Mouse (Mus musculus): ENCODE measurements around the gene Slc4a3. TPM values are rescaled to one million over a fixed set of nuclear protein-coding genes. Genes with fewer than 3 reads are reported as not detected.
A peak's percentile ranks its signal among the peaks of the same experiment; 100 is the strongest.

Slc4a3 gene
- polyA plus RNA-seq, 1 experiment from 2014 or later, result 18.0 TPM

DNA sequence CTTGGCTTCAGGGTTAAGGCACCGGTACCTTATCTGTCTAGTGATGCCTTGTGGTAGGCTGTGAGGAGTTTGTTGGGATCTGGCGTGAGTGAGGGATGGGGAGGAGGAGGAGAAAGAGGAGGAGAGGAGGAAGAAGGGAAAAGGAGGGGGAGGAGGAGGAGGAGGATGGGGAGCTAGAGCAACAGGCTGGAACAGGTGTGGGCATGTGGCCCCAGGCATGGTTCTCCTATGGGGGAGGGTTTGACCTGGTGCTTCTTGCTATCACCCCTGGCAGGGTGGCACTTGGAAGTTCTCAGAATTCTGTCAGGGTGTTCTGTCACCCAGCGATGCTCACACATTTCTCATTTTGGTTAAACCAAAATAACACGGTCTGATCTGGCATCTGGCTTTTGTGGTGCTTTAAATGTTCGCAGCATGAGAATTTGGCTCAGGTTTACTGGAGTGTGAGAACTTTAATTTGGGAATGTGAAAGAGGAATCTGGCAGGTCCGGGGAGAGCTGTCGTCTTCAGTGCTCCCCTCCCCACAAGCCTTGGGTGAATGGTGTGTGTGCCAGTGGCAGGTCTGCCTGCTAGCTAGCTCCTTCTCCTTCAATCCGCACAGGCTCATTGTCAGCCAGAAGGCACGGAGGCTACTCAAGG is 10.2 kb downstream of the Slc4a3 start:
- Histone ChIP-seq H3K27ac (replicated peaks) (no peak overlapping the region), H3K36me3 (replicated peaks) (peaks cover 70% of the 10 kb centered on the region), H3K27me3 (replicated peaks; ENCODE audit: low read depth, poor library complexity, severe bottlenecking) (no peaks in the 10 kb centered on the region), H3K4me1 (peaks cover 21% of the 10 kb centered on the region), H3K9me3 (no peaks in the 10 kb centered on the region), H3K4me3 (no peak overlapping the region)
- DNase-seq (ENCODE audit: low spot score), result no peak
- 88% methylated on average over 9 of the region's 9 CpGs for WGBS

DNA sequence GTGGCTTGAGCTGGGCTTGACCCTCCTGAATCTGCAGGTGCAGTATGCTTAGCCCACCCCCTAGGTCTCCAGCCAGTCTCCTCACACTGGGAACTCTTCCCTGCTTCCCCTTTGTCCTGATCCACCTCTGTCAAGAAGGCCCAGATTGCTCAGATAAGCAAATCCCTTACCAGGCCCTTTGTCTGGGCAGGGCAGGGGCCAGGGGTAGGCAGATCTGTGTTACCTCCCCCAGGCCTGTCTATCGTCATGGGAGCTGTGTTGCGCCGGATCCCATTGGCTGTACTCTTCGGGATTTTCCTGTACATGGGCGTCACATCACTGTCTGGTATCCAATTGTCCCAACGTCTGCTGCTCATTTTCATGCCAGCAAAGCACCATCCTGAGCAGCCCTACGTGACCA is 11.0 kb downstream of the Slc4a3 start:
- Histone ChIP-seq H3K4me1 (peaks cover 21% of the 10 kb centered on the region), H3K4me3 (no peak overlapping the region), H3K27me3 (replicated peaks; ENCODE audit: low read depth, poor library complexity, severe bottlenecking) (no peaks in the 10 kb centered on the region), H3K27ac (replicated peaks) (no peak overlapping the region), H3K9me3 (no peaks in the 10 kb centered on the region), H3K36me3 (replicated peaks) (peaks cover 62% of the 10 kb centered on the region)
- 91% methylated on average over 7 of the region's 7 CpGs for WGBS
- no peak for DNase-seq (ENCODE audit: low spot score)

- Histone ChIP-seq H3K4me3 (no peak overlapping the region), H3K4me1 (peaks cover 21% of the 10 kb centered on the region), H3K27me3 (replicated peaks; ENCODE audit: low read depth, poor library complexity, severe bottlenecking) (no peaks in the 10 kb centered on the region), H3K36me3 (replicated peaks) (peaks cover 46% of the 10 kb centered on the region), H3K9me3 (no peaks in the 10 kb centered on the region), H3K27ac (replicated peaks) (peak overlapping the region; percentile 73)
- 85% methylated on average over 18 of the region's 18 CpGs for WGBS
- DNase-seq (ENCODE audit: low spot score), result no peak
Observed at GRCm38 (mm10) chr1:75558388-75559178, 12.5 kb downstream of the Slc4a3 start.

- peak overlapping the region; percentile 43 for H3K4me3 ChIP-seq
- peaks cover 39% of the 10 kb centered on the region for H3K36me3 ChIP-seq (replicated peaks)
- peak overlapping the region; percentile 73 for H3K27ac ChIP-seq (replicated peaks)
- DNase-seq (ENCODE audit: low spot score), result peak; percentile 95
- no peaks in the 10 kb centered on the region for H3K9me3 ChIP-seq
- 9% methylated on average over 17 of the region's 17 CpGs for WGBS
- H3K27me3 ChIP-seq (replicated peaks; ENCODE audit: low read depth, poor library complexity, severe bottlenecking), result no peaks in the 10 kb centered on the region
- H3K4me1 ChIP-seq, result peaks cover 21% of the 10 kb centered on the region
Observed at GRCm38 (mm10) chr1:75559212-75559925, 13.3 kb downstream of the Slc4a3 start.

DNA sequence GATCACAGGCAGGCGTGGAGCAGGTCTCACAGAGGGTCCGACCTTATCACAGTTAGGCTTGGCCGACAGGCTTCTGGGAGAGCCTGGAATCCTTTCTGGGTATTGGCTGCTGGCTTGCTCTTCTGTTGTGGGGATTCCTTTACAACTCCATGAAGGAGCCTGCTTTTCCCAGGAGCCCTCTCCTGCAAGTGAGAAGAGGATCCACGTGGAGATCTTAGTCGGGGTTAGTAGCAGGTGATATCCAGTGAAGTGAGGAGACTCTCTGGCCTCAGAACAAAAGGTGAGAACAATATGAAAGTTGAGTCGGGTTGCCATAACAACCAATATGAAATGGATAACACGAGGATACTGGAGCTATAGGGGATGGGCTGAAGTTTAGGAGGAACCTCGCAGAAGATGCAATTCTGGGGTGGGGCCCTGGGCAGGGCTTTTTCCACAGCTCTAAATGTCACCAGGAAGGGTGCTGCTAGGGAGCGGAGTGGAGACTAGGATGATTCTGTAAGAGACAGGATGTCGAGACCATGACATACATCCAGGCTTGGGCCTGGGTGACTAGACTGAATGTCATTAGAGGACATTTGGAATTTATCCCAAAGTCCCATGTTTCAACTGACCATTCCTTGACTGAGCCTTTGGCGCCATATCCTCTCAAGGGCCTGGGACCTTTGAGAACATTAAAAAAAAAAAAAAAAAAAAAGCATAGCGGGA is 14.3 kb downstream of the Slc4a3 start:
- no peaks in the 10 kb centered on the region for H3K9me3 ChIP-seq
- no peaks in the 10 kb centered on the region for H3K27me3 ChIP-seq (replicated peaks; ENCODE audit: low read depth, poor library complexity, severe bottlenecking)
- no peak for DNase-seq (ENCODE audit: low spot score)
- peaks cover 29% of the 10 kb centered on the region for H3K36me3 ChIP-seq (replicated peaks)
- 84% methylated on average over 12 of the region's 12 CpGs for WGBS
- no peak overlapping the region for H3K4me3 ChIP-seq
- H3K27ac ChIP-seq (replicated peaks), result peak overlapping the region; percentile 69
- H3K4me1 ChIP-seq, result peaks cover 21% of the 10 kb centered on the region

GRCm38 (mm10) chr1:75561221-75561897 is 15.3 kb downstream of the Slc4a3 start:
- no peak overlapping the region for H3K4me3 ChIP-seq
- peaks cover 21% of the 10 kb centered on the region for H3K4me1 ChIP-seq
- no peaks in the 10 kb centered on the region for H3K9me3 ChIP-seq
- no peak overlapping the region for H3K27ac ChIP-seq (replicated peaks)
- H3K27me3 ChIP-seq (replicated peaks; ENCODE audit: low read depth, poor library complexity, severe bottlenecking), result no peaks in the 10 kb centered on the region
- H3K36me3 ChIP-seq (replicated peaks), result peaks cover 20% of the 10 kb centered on the region
- no peak for DNase-seq (ENCODE audit: low spot score)
- 55% methylated on average over 4 of the region's 4 CpGs for WGBS

- H3K36me3 ChIP-seq (replicated peaks), result peaks cover 15% of the 10 kb centered on the region
- WGBS, result 67% methylated on average over 1 of the region's 1 CpGs
Observed at GRCm38 (mm10) chr1:75561898-75562238, 15.8 kb downstream of the Slc4a3 start.

DNA sequence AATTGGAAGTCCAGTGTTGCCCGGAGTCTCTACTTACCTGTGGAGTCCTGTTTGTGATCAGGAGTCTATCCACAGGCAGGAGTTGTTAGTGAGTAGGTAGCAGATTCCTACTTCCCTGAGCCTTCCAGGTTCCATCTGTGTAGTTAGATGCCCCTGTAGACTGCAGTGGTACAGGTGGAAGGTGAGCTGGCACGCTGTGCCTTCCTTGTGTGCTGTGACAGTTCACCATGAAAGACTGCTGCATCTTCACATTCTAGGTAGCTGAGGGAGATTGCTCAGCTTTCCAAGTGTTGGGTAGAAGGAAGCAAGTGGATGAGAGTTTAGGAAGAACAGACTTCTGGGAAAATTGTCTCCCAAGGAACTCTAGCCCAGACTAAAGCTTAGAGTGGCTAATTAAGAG is 18.0 kb downstream of the Slc4a3 start:
- Histone ChIP-seq H3K4me1 (peaks cover 14% of the 10 kb centered on the region), H3K9me3 (no peaks in the 10 kb centered on the region), H3K27ac (replicated peaks) (no peak overlapping the region), H3K36me3 (replicated peaks) (no peaks in the 10 kb centered on the region; the same call in 1 of the 2 replicates), H3K4me3 (no peak overlapping the region), H3K27me3 (replicated peaks; ENCODE audit: low read depth, poor library complexity, severe bottlenecking) (no peaks in the 10 kb centered on the region)
- WGBS, result 87% methylated on average over 2 of the region's 2 CpGs
- no peak for DNase-seq (ENCODE audit: low spot score)

More at GRCm38 (mm10) chr1:75561898-75562238, 15.8 kb downstream of the Slc4a3 start:
- Histone ChIP-seq H3K4me3 (no peak overlapping the region), H3K9me3 (no peaks in the 10 kb centered on the region), H3K4me1 (peaks cover 21% of the 10 kb centered on the region), H3K27ac (replicated peaks) (no peak overlapping the region), H3K27me3 (replicated peaks; ENCODE audit: low read depth, poor library complexity, severe bottlenecking) (no peaks in the 10 kb centered on the region)
- no peak for DNase-seq (ENCODE audit: low spot score)

DNA sequence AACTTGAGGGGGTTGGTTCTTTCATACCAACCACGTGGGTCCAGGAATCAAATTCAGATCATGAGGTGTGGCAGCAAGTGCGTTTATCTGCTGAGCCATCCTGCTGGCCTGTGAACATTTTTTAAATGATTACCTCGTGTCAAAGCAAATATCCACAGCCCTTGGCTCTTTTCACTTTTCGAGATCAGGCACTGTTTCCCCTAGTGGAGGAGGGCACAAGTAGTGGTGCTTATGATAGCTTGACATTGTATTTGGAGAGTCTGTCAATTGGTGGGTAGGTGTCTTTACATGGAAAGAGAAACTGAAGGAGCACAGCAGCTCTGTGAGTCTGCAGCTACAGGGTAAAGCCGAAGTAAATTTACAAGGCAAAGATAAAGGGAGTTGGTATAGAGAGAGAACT is 18.9 kb downstream of the Slc4a3 start:
- no peak overlapping the region for H3K27ac ChIP-seq (replicated peaks)

DNA sequence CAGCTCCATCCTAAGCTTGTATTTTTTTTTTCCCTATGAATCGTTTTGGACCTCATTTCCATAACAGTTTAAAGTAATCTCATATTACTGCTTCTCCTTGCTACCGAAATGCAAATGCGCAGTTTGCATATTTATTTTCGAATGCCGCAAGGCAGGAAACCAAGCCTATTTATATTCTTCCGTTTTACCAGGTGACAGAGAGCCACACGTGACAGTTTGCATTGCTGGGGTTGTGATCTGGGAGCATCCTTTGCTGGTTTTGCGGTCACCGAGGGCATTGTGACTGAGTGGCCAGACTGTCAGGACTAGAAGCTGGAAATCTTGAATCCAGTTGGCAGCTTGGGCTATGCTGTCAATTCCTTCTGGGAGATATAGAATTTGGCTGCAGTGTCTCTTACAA is 19.6 kb downstream of the Slc4a3 start:
- H3K27me3 ChIP-seq (replicated peaks; ENCODE audit: low read depth, poor library complexity, severe bottlenecking), result no peaks in the 10 kb centered on the region
- no peaks in the 10 kb centered on the region for H3K9me3 ChIP-seq
- WGBS, result 74% methylated on average over 9 of the region's 9 CpGs
- no peak overlapping the region for H3K4me3 ChIP-seq
- H3K36me3 ChIP-seq (replicated peaks), result no peaks in the 10 kb centered on the region
- no peak overlapping the region for H3K27ac ChIP-seq (replicated peaks)
- no peak for DNase-seq (ENCODE audit: low spot score)
- H3K4me1 ChIP-seq, result 0 out of 2 replicates have a peak, but pooled peaks cover 5% of the 10 kb centered on the region

More for the DNA sequence above, 18.9 kb downstream of the Slc4a3 start:
- Histone ChIP-seq H3K27me3 (replicated peaks; ENCODE audit: low read depth, poor library complexity, severe bottlenecking) (no peaks in the 10 kb centered on the region), H3K4me3 (no peak overlapping the region), H3K36me3 (replicated peaks) (no peaks in the 10 kb centered on the region), H3K9me3 (no peaks in the 10 kb centered on the region), H3K4me1 (peaks cover 6% of the 10 kb centered on the region)
- DNase-seq (ENCODE audit: low spot score), result no peak
- WGBS, result 74% methylated on average over 5 of the region's 5 CpGs

GRCm38 (mm10) chr1:75570403-75570802 is 24.3 kb downstream of the Slc4a3 start:
- H3K9me3 ChIP-seq, result no peaks in the 10 kb centered on the region
- 0 out of 2 replicates have a peak, but pooled peaks cover 5% of the 10 kb centered on the region for H3K4me1 ChIP-seq
- no peak overlapping the region for H3K27ac ChIP-seq (replicated peaks)
- no peaks in the 10 kb centered on the region for H3K36me3 ChIP-seq (replicated peaks)
- no peak overlapping the region for H3K4me3 ChIP-seq
- no peak for DNase-seq (ENCODE audit: low spot score)
- peaks cover 4% of the 10 kb centered on the region; the same call in 1 of the 2 replicates for H3K27me3 ChIP-seq (replicated peaks; ENCODE audit: low read depth, poor library complexity, severe bottlenecking)
- 70% methylated on average over 6 of the region's 6 CpGs for WGBS

DNA sequence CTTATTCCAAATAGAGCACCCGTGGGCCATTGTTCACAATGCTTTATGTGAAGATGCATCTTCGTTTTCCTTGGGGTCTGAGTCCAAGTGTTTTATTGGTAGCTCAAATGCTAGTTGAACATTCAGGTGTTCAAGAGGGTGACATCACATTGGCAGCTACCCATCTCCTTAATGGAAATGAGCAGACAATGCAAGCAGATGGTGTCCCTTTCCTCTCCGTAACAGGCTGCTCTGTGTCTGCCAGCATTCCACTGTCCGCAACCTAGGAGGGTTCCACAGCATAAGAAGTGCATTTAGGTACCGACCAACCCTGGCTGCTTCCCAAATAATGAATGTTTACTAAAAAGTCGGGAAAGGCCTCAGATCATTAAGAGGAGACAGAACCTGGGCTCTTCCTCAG is 26.7 kb downstream of the Slc4a3 start:
- 84% methylated on average over 6 of the region's 6 CpGs for WGBS
- H3K9me3 ChIP-seq, result no peaks in the 10 kb centered on the region

More for the DNA sequence above, 26.7 kb downstream of the Slc4a3 start:
- Histone ChIP-seq H3K36me3 (replicated peaks) (no peaks in the 10 kb centered on the region), H3K4me3 (no peak overlapping the region), H3K4me1 (0 out of 2 replicates have a peak, but pooled peaks cover 5% of the 10 kb centered on the region), H3K27ac (replicated peaks) (no peak overlapping the region), H3K27me3 (replicated peaks; ENCODE audit: low read depth, poor library complexity, severe bottlenecking) (peaks cover 4% of the 10 kb centered on the region; the same call in 1 of the 2 replicates)
- no peak for DNase-seq (ENCODE audit: low spot score)

Data from embryonic facial prominence, embryonic 10.5 days (tissue).